Mouse (Mus musculus): Measurements from ENCODE around the gene Foxn4. TPM values are rescaled to one million over a fixed set of nuclear protein-coding genes. Genes with fewer than 3 reads are reported as not detected.
A peak's percentile ranks its signal among the peaks of the same experiment; 100 is the strongest.

Foxn4 gene
- total RNA-seq (2022) = not detected

- no peak for DNase-seq
Measured at GRCm38 (mm10) chr5:114273693-114274402, at the start of gene Foxn4. Gene Foxn4 (minus strand): TSS chr5:114273807.

GRCm38 (mm10) chr5:114323105-114323790 is 49.6 kb upstream of the Foxn4 start:
- DNase-seq = no peak

- no peak for DNase-seq
Measured at GRCm38 (mm10) chr5:114309680-114310036, 36.1 kb upstream of the Foxn4 start.

GRCm38 (mm10) chr5:114308765-114309679 is 35.4 kb upstream of the Foxn4 start:
- DNase-seq = no peak

- no peak for DNase-seq
Measured at GRCm38 (mm10) chr5:114306496-114306895, 32.9 kb upstream of the Foxn4 start.

GRCm38 (mm10) chr5:114303166-114303565 is 29.6 kb upstream of the Foxn4 start:
- DNase-seq = no peak

- DNase-seq = no peak
Measured at GRCm38 (mm10) chr5:114299883-114300610, 26.4 kb upstream of the Foxn4 start.

GRCm38 (mm10) chr5:114299156-114299855 is 25.7 kb upstream of the Foxn4 start:
- no peak for DNase-seq

- no peak for DNase-seq
Measured at GRCm38 (mm10) chr5:114298212-114298894, 24.7 kb upstream of the Foxn4 start.

GRCm38 (mm10) chr5:114296693-114297631 is 23.4 kb upstream of the Foxn4 start:
- peak; percentile 53 for DNase-seq

GRCm38 (mm10) chr5:114290004-114290403 is 16.4 kb upstream of the Foxn4 start:
- no peak for DNase-seq

- DNase-seq = no peak
Measured at GRCm38 (mm10) chr5:114288874-114289273, 15.3 kb upstream of the Foxn4 start, which contains the start of gene Myo1h. Gene Myo1h (plus strand): TSS chr5:114289166.

GRCm38 (mm10) chr5:114288396-114288795 is 14.8 kb upstream of the Foxn4 start:
- no peak for DNase-seq

- DNase-seq = no peak
Measured at GRCm38 (mm10) chr5:114286872-114287571, 13.4 kb upstream of the Foxn4 start.

GRCm38 (mm10) chr5:114286102-114286501 is 12.5 kb upstream of the Foxn4 start:
- no peak for DNase-seq

- no peak for DNase-seq
Measured at GRCm38 (mm10) chr5:114285398-114285700, 11.7 kb upstream of the Foxn4 start.

- no peak for DNase-seq
Measured at GRCm38 (mm10) chr5:114284604-114285397, 11.2 kb upstream of the Foxn4 start.

GRCm38 (mm10) chr5:114282346-114282745 is 8.7 kb upstream of the Foxn4 start:
- DNase-seq = no peak
